Mouse (Mus musculus) stomach, postnatal 0 days (tissue): Measurements from ENCODE around the gene Cfap77. TPM values are rescaled to one million over a fixed set of nuclear protein-coding genes. Genes with fewer than 3 reads are reported as not detected.

Source experiments
- ATAC-seq: fragments of 200-750 bp; cut with Nextera tagmentation; 2 replicates; pipeline ENCODE4 v1.8.0; 2017; ENCODE audit not compliant: low FRiP score, low TSS enrichment
- DNase-seq: peaks from one replicate; pipeline ENCODE4 v3.0.0-alpha.2; 2016; ENCODE audit warnings: low spot score
- H3K27ac ChIP-seq: fragments of 300-500 bp; sonication (generic); replicated peaks from 2 replicates; pipeline ENCODE4 v1.5.1; 2014; ENCODE audit warnings: mild to moderate bottlenecking, control low read depth
- H3K27me3 ChIP-seq: fragments of 300-500 bp; sonication (generic); 2 replicates; pipeline ENCODE4 v1.6.1; 2014; ENCODE audit warnings: low read length; ENCODE audit not compliant: control insufficient read depth, insufficient read depth
- H3K36me3 ChIP-seq: fragments of 300-500 bp; sonication (generic); 2 replicates; pipeline ENCODE4 v1.6.1; 2014; ENCODE audit warnings: low read length, mixed read lengths; ENCODE audit not compliant: control insufficient read depth, insufficient read depth
- H3K4me1 ChIP-seq: fragments of 300-500 bp; sonication (generic); replicated peaks from 2 replicates; pipeline ENCODE4 v1.6.1; 2014; ENCODE audit warnings: antibody characterized with exemption; ENCODE audit not compliant: control insufficient read depth, insufficient read depth
- H3K4me2 ChIP-seq: fragments of 300-500 bp; sonication (generic); replicated peaks from 2 replicates; pipeline ENCODE4 v1.6.1; 2014; ENCODE audit warnings: low read depth, mild to moderate bottlenecking, control low read depth, moderate library complexity
- H3K4me3 ChIP-seq: fragments of 300-500 bp; sonication (generic); 2 replicates; pipeline ENCODE4 v1.5.1; 2014; ENCODE audit warnings: low read depth, low read length, control low read depth
- H3K9ac ChIP-seq: fragments of 300-500 bp; sonication (generic); 2 replicates; pipeline ENCODE4 v1.6.1; 2014; ENCODE audit warnings: mild to moderate bottlenecking, low read length, control low read depth, mixed read lengths
- H3K9me3 ChIP-seq: fragments of 300-500 bp; sonication (generic); 2 replicates; pipeline ENCODE4 v1.6.1; 2016; ENCODE audit warnings: low read length; ENCODE audit not compliant: control insufficient read depth
- CTCF ChIP-seq: IDR thresholded peaks from 2 replicates; pipeline ENCODE4 v1.5.1; 2016; ENCODE audit warnings: antibody characterized with exemption, low read depth, mild to moderate bottlenecking, moderate library complexity
- EP300 ChIP-seq: optimal IDR thresholded peaks from 2 replicates; pipeline ENCODE3; 2016; ENCODE audit warnings: antibody characterized with exemption
- WGBS: fragments of 180-500 bp; shearing (Covaris S2); extraction: QIAGEN DNeasy Blood & Tissue Kit; methylation state at CpG from one replicate; pipeline ENCODE4 v1.1.7; 2014; 5-methylcytosine and 5-hydroxymethylcytosine counted together
- polyA plus RNA-seq: library from polyadenylated mRNA; unstranded; fragments of >200 nt; fragmentation: Nextera tagmentation; extraction: Ambion mirVana; gene quantifications from 2 replicates; pipeline ENCODE4 v1.2.1, GENCODE M21; 2015

Gene Cfap77
- polyA plus RNA-seq, 1 experiment from 2014 or later: 0.11 TPM

DNA sequence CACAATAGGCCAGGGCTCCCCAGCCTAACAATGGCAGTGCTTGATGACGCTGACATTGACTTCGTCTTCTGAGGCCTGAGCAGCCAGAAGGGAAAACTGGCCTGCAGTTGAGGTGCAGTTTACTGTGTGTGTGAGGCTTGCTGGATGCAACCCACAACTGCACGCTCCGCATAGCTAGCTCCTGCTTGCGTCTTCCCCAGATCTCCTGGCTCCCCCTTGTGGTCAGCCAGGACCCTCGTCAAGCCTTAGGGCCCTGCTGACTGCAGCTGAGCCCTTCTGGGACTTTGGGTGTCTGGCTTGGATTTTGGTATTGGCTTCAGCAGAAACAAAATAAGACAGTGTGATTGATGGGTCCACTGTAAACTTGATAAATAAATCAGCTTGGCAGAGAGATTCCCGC is 78.2 kb downstream of the Cfap77 start:
- 8% methylated on average over 7 of the region's 7 CpGs for WGBS
- peak; percentile 79 for ATAC-seq
- H3K4me2 ChIP-seq: no peak overlapping the region

DNA sequence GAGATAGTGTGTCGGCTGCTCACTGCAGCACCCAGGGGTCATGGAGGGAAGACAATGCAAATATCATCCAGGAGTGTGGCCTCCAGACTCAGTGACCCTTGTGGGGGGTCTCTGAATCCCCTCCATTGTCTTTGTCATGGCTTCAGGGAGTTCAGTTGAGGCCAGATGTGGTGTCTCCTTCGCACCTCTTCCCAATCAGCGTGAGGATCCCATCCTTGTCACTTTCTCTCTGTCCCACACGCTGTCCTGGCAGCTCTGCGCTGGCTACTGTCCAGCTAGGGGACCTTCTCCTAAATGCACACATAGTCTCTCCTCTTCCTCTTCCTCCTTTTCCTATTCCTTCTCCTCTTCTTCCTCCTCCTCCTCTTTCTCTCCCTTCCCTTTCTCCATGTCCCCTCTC is 79.3 kb downstream of the Cfap77 start:
- no peaks in the 10 kb centered on the region for H3K36me3 ChIP-seq
- H3K4me3 ChIP-seq: no peak overlapping the region
- no peaks in the 10 kb centered on the region for H3K4me1 ChIP-seq
- ATAC-seq (no peak), DNase-seq (no peak)
- H3K9ac ChIP-seq: no peak overlapping the region
- WGBS: 81% methylated on average over 5 of the region's 5 CpGs
- TF ChIP-seq EP300 (no peak), CTCF (no peak)
- no peaks in the 10 kb centered on the region for H3K27me3 ChIP-seq
- no peak overlapping the region for H3K4me2 ChIP-seq
- no peak overlapping the region for H3K27ac ChIP-seq
- H3K9me3 ChIP-seq: no peaks in the 10 kb centered on the region

More for the DNA sequence above, 78.2 kb downstream of the Cfap77 start:
- H3K27ac ChIP-seq: no peak overlapping the region
- H3K9me3 ChIP-seq: no peaks in the 10 kb centered on the region
- H3K36me3 ChIP-seq: no peaks in the 10 kb centered on the region
- DNase-seq: peak; percentile 78
- TF ChIP-seq CTCF: peak; percentile 93
- TF ChIP-seq EP300: no peak
- H3K9ac ChIP-seq: no peak overlapping the region
- H3K27me3 ChIP-seq: no peaks in the 10 kb centered on the region
- no peak overlapping the region for H3K4me3 ChIP-seq
- no peaks in the 10 kb centered on the region for H3K4me1 ChIP-seq

DNA sequence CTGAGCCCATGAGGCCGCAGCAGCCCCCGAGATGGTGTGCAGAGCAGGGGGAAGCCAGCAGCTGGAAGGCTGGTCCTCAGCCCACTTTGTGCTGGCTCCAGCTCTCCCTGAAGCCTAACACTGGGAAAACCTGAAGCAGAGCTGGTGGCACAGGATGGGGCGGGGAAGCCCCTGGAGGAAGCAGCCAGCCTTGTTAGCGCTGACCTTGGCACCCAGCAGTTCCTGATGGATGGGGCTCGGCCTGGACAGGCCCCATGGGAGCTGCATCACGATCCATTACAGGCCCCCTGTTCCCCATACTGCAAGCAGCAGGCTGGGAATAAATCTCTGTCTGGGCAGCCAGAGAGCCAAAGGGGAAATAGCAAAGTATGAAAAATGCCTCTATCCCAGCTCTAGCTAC is 80.3 kb downstream of the Cfap77 start:
- Histone ChIP-seq H3K9me3 (no peaks in the 10 kb centered on the region), H3K27ac (no peak overlapping the region), H3K9ac (no peak overlapping the region), H3K36me3 (no peaks in the 10 kb centered on the region), H3K4me1 (no peaks in the 10 kb centered on the region), H3K4me3 (no peak overlapping the region), H3K4me2 (no peak overlapping the region), H3K27me3 (no peaks in the 10 kb centered on the region)
- 23% methylated on average over 6 of the region's 6 CpGs for WGBS
- ATAC-seq (no peak), DNase-seq (no peak)
- TF ChIP-seq CTCF (no peak), EP300 (no peak)

DNA sequence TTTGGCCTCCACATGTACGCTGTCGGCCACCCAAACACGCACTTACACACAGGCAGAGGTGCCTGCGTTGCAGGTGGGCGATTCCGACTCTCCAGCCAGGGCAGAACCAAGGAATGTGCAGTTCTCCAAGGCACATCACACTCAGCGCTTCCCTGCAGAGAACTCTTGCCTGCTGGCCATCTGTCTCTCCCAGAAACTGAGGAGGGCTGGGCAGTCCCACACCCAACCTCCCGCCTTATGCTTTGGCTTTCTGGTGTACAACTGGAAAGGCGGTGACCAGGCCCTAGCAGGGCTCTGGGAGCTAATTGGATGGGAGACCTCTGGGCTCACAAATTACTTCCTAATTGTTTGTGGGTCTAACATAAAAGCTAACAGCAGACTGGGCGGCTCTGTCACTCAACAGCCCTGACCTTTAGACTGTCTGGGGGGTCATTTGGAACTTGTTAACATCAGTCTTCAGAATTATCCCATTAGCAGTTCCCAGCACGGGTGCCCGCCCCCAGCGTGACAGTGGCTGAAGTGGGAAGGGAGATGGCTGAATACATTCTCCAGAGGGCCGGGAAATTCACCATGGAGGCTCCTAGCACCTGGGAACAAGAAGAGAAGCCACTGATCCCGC is 80.9 kb downstream of the Cfap77 start:
- ATAC-seq: no peak
- no peaks in the 10 kb centered on the region for H3K9me3 ChIP-seq
- no peaks in the 10 kb centered on the region for H3K36me3 ChIP-seq
- H3K27ac ChIP-seq: no peak overlapping the region
- TF ChIP-seq CTCF: no peak
- no peak for TF ChIP-seq EP300
- H3K9ac ChIP-seq: no peak overlapping the region
- H3K27me3 ChIP-seq: no peaks in the 10 kb centered on the region
- DNase-seq: no peak
- H3K4me2 ChIP-seq: no peak overlapping the region
- WGBS: 51% methylated on average over 15 of the region's 15 CpGs
- H3K4me3 ChIP-seq: no peak overlapping the region
- H3K4me1 ChIP-seq: no peaks in the 10 kb centered on the region

DNA sequence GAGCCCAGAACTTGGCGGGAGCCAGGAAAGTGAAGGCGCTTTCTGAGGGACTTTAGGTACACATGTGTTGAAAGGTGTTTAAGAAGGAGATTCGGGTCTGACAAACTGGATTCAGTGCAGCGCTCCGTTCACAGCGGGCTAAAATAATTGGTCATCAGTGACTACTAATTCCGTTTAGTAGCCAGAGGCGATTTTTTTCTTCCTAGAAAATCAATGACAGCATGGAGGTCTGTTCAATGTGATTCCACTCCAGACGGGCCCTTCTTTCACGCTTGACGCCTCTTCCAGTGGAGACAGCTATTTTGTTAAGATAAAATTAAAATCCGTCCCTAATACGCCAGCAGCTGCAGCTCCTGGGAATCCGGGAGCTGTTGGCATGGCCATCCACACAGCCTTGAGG is 84.4 kb downstream of the Cfap77 start:
- Histone ChIP-seq H3K9ac (no peak overlapping the region), H3K27ac (no peak overlapping the region), H3K4me3 (no peak overlapping the region), H3K27me3 (no peaks in the 10 kb centered on the region), H3K4me1 (no peaks in the 10 kb centered on the region), H3K4me2 (no peak overlapping the region), H3K36me3 (no peaks in the 10 kb centered on the region), H3K9me3 (no peaks in the 10 kb centered on the region)
- DNase-seq: no peak
- WGBS: 87% methylated on average over 14 of the region's 14 CpGs
- TF ChIP-seq CTCF (no peak), EP300 (no peak)
- ATAC-seq: no peak

DNA sequence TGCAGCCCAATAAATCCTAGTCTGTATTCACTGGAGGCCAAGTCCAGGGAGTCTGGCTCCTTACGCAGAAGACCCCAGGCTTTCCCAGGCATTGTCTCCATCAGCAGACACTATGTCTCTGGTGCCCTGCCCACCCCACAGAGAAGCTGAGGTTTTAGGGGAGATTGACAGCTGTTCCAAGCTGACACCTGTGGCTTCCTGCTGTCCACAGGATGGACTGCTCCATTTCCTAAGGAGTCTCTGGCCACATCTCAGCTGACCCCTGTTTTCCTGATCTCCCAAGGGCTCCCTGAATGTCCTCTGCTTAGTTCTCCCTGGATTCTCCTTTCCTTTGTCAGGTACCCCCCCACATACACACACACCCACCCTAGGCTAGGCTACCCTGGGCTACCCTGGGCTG is 86.6 kb downstream of the Cfap77 start:
- no peaks in the 10 kb centered on the region for H3K9me3 ChIP-seq
- no peaks in the 10 kb centered on the region for H3K27me3 ChIP-seq
- WGBS: 92% methylated on average over 1 of the region's 1 CpGs
- no peak overlapping the region for H3K9ac ChIP-seq
- no peak for DNase-seq
- H3K4me3 ChIP-seq: no peak overlapping the region
- H3K4me2 ChIP-seq: no peak overlapping the region
- no peaks in the 10 kb centered on the region for H3K36me3 ChIP-seq
- no peak for TF ChIP-seq EP300
- no peak for TF ChIP-seq CTCF
- ATAC-seq: no peak
- H3K27ac ChIP-seq: no peak overlapping the region
- H3K4me1 ChIP-seq: no peaks in the 10 kb centered on the region
